Mouse (Mus musculus) bone marrow, adult 2 months (tissue): ENCODE measurements around the gene Pagr1a.

Source experiments
- CTCF ChIP-seq: fragments of 200-500 bp; IDR thresholded peaks from 2 replicates; pipeline ENCODE4 v1.5.1; 2011; ENCODE audit warnings: low read length, control low read depth; ENCODE audit not compliant: control insufficient read depth, insufficient read depth
- POLR2A ChIP-seq: fragments of 200-500 bp; IDR thresholded peaks from 2 replicates; pipeline ENCODE4 v1.6.1; 2011; ENCODE audit warnings: low read depth, mild to moderate bottlenecking, control low read depth, low read length, borderline replicate concordance; ENCODE audit not compliant: control insufficient read depth

GRCm38 (mm10) chr7:126975893-126975949 is 41.4 kb downstream of the Pagr1a start, which contains the start of gene Cdipt:
- TF ChIP-seq POLR2A (no peak), CTCF (no peak)
